Mouse (Mus musculus) gastrocnemius, postnatal 36 days (tissue): ENCODE results near the gene Shisal2b. TPM values are rescaled to one million over a fixed set of nuclear protein-coding genes. Genes with fewer than 3 reads are reported as not detected.
"Not testable (repeated sequence)": the region's sequence is repeated elsewhere in the genome, so short reads cannot be mapped to it uniquely, and the experiment has no call there.

Experiments
- DNase-seq, 2 experiments: peaks; one replicate each; pipeline ENCODE4 v3.0.0; 2022
- intact Hi-C: fragments of 180-260 bp; cut with DNase I; formaldehyde crosslinking; loops from one replicate; pipeline ENCODE4 v1.15.1; 2025
- long read RNA-seq, 2 experiments: library from polyadenylated mRNA; stranded (forward); transcript quantifications; one replicate each; pipeline ENCODE4 v2.0.0; 2021
- total RNA-seq, 2 experiments: library from RNA; stranded (reverse); gene quantifications; 2 replicates each; pipeline ENCODE4 v1.2.3; 2021

Gene Shisal2b
- not detected for total RNA-seq
- long read RNA-seq, experiment 1: 0 reads
- long read RNA-seq, experiment 2, partial matches to known transcripts: 0 of 1 reads
- long read RNA-seq, experiment 2, other reads (novel, unspliced or antisense): 0 of 1 reads

GRCm38 (mm10) chr13:104863127-104863979 lies at the start of gene Shisal2b:
Gene Shisal2b, minus strand, starts transcription at chr13:104863893.
- no peak for DNase-seq
- intact Hi-C loops: no loop called here

GRCm38 (mm10) chr13:104911626-104912025 lies 47.9 kb upstream of the Shisal2b start:
- DNase-seq, intact Hi-C loops: not testable (repeated sequence)

GRCm38 (mm10) chr13:104911006-104911405 lies 47.3 kb upstream of the Shisal2b start:
- DNase-seq, intact Hi-C loops: not testable (repeated sequence)

GRCm38 (mm10) chr13:104908691-104909090 lies 45.0 kb upstream of the Shisal2b start:
- intact Hi-C loops: no loop called here
- no peak for DNase-seq

GRCm38 (mm10) chr13:104894771-104895170 lies 31.1 kb upstream of the Shisal2b start:
- intact Hi-C loops: no loop called here

GRCm38 (mm10) chr13:104892337-104892736 lies 28.6 kb upstream of the Shisal2b start:
- intact Hi-C loops: no loop called here
- DNase-seq: no peak

More at GRCm38 (mm10) chr13:104894771-104895170, 31.1 kb upstream of the Shisal2b start:
- no peak for DNase-seq

GRCm38 (mm10) chr13:104886308-104887032 lies 22.8 kb upstream of the Shisal2b start:
- intact Hi-C loops: no loop called here

GRCm38 (mm10) chr13:104883566-104884249 lies 20.0 kb upstream of the Shisal2b start:
- DNase-seq: no peak
- intact Hi-C loops: no loop called here

More at GRCm38 (mm10) chr13:104886308-104887032, 22.8 kb upstream of the Shisal2b start:
- no peak for DNase-seq

GRCm38 (mm10) chr13:104878508-104878907 lies 14.8 kb upstream of the Shisal2b start:
- intact Hi-C loops: no loop called here
- DNase-seq: no peak

- DNase-seq: no peak
These were observed 6.2 kb upstream of the Shisal2b start for GRCm38 (mm10) chr13:104869907-104870306.

GRCm38 (mm10) chr13:104866726-104867125 lies 3.0 kb upstream of the Shisal2b start:
- intact Hi-C loops: no loop called here

More at GRCm38 (mm10) chr13:104869907-104870306, 6.2 kb upstream of the Shisal2b start:
- intact Hi-C loops: no loop called here

GRCm38 (mm10) chr13:104853645-104854044 lies 10.0 kb downstream of the Shisal2b start:
- intact Hi-C loops: no loop called here
- no peak for DNase-seq

More at GRCm38 (mm10) chr13:104866726-104867125, 3.0 kb upstream of the Shisal2b start:
- DNase-seq: no peak

- DNase-seq: no peak
- intact Hi-C loops: no loop called here
These were observed 20.2 kb downstream of the Shisal2b start for GRCm38 (mm10) chr13:104843295-104844089.

GRCm38 (mm10) chr13:104841937-104842336 lies 21.8 kb downstream of the Shisal2b start:
- intact Hi-C loops: no loop called here

GRCm38 (mm10) chr13:104837628-104838027 lies 26.1 kb downstream of the Shisal2b start:
- no peak for DNase-seq
- intact Hi-C loops: no loop called here

More at GRCm38 (mm10) chr13:104841937-104842336, 21.8 kb downstream of the Shisal2b start:
- no peak for DNase-seq

GRCm38 (mm10) chr13:104832811-104833210 lies 30.9 kb downstream of the Shisal2b start:
- no peak for DNase-seq
- intact Hi-C loops: no loop called here

- intact Hi-C loops: no loop called here
- DNase-seq: no peak
These were observed 38.2 kb downstream of the Shisal2b start for GRCm38 (mm10) chr13:104825470-104825869.

GRCm38 (mm10) chr13:104822411-104822838 lies 41.3 kb downstream of the Shisal2b start:
- DNase-seq: no peak
- intact Hi-C loops: no loop called here

- DNase-seq: no peak
- intact Hi-C loops: no loop called here
These were observed 41.8 kb downstream of the Shisal2b start for GRCm38 (mm10) chr13:104821908-104822307.

- DNase-seq: no peak
- intact Hi-C loops: no loop called here
These were observed 42.5 kb downstream of the Shisal2b start for GRCm38 (mm10) chr13:104821192-104821591.
